ENCODE assay signal across 7 mouse cellular contexts in the genomic region with DNA sequence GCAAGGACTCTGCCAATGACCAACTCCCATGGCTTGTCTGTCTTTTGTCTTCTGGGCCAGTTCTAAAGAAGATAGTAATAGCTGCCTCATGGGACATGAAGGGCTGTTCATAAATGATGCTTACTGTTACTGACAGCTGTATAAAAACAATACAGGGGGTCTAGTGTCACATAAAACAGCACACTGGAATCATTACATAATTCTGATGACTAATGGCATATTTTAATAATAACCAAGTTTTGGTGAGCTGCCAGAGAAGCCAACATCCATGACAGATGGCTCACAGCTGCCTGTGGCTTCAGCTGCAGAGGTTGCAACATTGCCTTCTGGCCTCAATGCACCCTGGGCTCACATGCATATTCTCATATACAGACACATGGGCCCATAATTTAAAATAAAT. TPM values are rescaled to one million over a fixed set of nuclear protein-coding genes. Genes with fewer than 3 reads are reported as not detected.
A peak's percentile ranks its signal among the peaks of the same experiment; 100 is the strongest.
DNase-seq lines count a peak whose midpoint lies in the region.

No protein-coding gene starts in this region.

- intact Hi-C loops in left cerebral cortex, postnatal 4 days (cut with DNase I) = no loop called here
- intact Hi-C loops in left cerebral cortex, postnatal 10 days (cut with DNase I) = no loop called here
- intact Hi-C loops in heart, postnatal 14 days (cut with DNase I) = no loop called here

- peak; percentile 59 for DNase-seq in left cerebral cortex, postnatal 4 days
- DNase-seq in left cerebral cortex, postnatal 10 days (ENCODE audit: extremely low spot score in 1 of 2, low spot score in 2 of 2) = no peak
- peak; percentile 57 to 74 for DNase-seq in adrenal gland, postnatal 36 days
- DNase-seq in heart, postnatal 14 days = peak; percentile 57 to 70
- peak; percentile 48 to 77 for DNase-seq in lung, postnatal 4 days
- no peak for DNase-seq in thymus, postnatal 25 days
- DNase-seq in right cerebral cortex, postnatal 25 days = no peak

RNA-seq across cellular contexts. Expression of a gene that starts 56.7 kb away (rescaled TPM):
- 10 to 100 TPM; 41.3 to 42.4 TPM for total RNA-seq in left cerebral cortex, postnatal 4 days (2021)
- total RNA-seq in left cerebral cortex, postnatal 10 days (2021) = 10 to 100 TPM; 39.1 to 39.9 TPM
- total RNA-seq in adrenal gland, postnatal 36 days (2021) = 10 to 100 TPM; 15.2 to 26.3 TPM
- total RNA-seq in heart, postnatal 14 days (2021) = 1 to 10 TPM; 6.0 to 7.7 TPM

Comparison
In these comparisons a context has a peak if more than half of its experiments do, and no peak if none do; other contexts are left out.
1. DNase-seq: peak in left cerebral cortex, postnatal 4 days (single experiment), adrenal gland, postnatal 36 days (2 of 2), heart, postnatal 14 days (2 of 2) and lung, postnatal 4 days (2 of 2); none in left cerebral cortex, postnatal 10 days (0 of 2), thymus, postnatal 25 days (single experiment) and right cerebral cortex, postnatal 25 days (single experiment).